Mouse (Mus musculus): ENCODE results near the gene Cactin.
A peak's percentile ranks its signal among the peaks of the same experiment; 100 is the strongest.

- peak; percentile 89 for TF ChIP-seq CTCF (IDR thresholded peaks at IDR 0.05)
- TF ChIP-seq POLR2A (IDR thresholded peaks at IDR 0.05; ENCODE audit: insufficient read depth, low read depth, low read length) = no peak
Observed at GRCm38 (mm10) chr10:81304597-81305238, 16.2 kb upstream of the Cactin start.

Measured in heart, adult 2 months (tissue).